Mouse (Mus musculus) adrenal gland, adult 8-10 months (tissue): ENCODE results near the gene Bcas3. TPM values are rescaled to one million over a fixed set of nuclear protein-coding genes. Genes with fewer than 3 reads are reported as not detected.
A peak's percentile ranks its signal among the peaks of the same experiment; 100 is the strongest.

Experiments used
- DNase-seq: peaks from one replicate; pipeline ENCODE4 v3.0.0; 2022
- total RNA-seq, 4 experiments: library from RNA; stranded (reverse); gene quantifications; 2 replicates each; pipeline ENCODE4 v1.2.4; 2022

Gene Bcas3
- total RNA-seq, 4 experiments from 2014 or later = 47.5 to 76.4 (median 53.4) TPM

- no peak for DNase-seq
Measured at GRCm38 (mm10) chr11:85621486-85621885, 268.5 kb downstream of the Bcas3 start.

GRCm38 (mm10) chr11:85621994-85622393 lies 269.0 kb downstream of the Bcas3 start:
- DNase-seq = no peak

- DNase-seq = no peak
Measured at GRCm38 (mm10) chr11:85625206-85625605, 272.2 kb downstream of the Bcas3 start.

DNA sequence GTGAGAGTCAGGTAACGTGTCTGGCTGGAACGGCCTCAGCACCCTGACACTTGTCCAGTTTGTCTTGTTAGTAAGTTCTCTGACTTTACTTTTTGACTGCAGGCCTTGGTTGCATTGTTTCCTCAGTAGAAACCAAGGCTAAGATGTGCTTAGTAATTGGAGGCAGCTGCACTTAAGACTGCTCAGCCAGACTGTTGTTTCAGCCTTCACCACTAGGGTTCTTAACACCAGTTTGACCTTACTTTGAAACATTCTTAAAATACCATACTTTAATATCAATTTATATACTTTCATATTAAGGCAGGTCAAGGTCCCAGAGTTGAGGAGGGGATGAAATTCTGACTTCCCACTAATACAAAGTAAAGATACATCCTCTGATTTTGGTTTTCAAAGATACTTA lies 273.9 kb downstream of the Bcas3 start:
- DNase-seq = no peak

- no peak for DNase-seq
Measured at GRCm38 (mm10) chr11:85627405-85627804, 274.4 kb downstream of the Bcas3 start.

GRCm38 (mm10) chr11:85628303-85629063 lies 275.5 kb downstream of the Bcas3 start:
- DNase-seq = no peak

DNA sequence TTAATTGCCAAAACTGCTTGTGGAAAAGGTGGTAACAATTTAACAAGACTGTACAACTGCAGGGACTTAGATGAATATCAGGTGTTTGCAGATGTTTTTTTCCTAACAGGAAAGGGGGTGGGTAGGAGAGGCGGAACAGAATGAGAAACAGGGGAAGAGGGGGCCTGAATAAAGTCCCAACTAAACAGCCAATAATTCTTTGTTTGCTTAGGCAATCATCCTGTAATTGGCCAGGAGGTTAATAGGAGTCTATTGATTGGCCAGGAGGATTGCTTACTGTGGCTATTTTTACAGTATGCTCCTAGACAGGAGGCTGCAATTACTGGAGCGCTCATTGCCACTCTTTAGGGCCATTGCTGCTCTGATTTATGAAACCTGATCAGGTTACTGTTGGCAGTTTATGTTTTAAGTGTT lies 279.6 kb downstream of the Bcas3 start:
- no peak for DNase-seq

DNA sequence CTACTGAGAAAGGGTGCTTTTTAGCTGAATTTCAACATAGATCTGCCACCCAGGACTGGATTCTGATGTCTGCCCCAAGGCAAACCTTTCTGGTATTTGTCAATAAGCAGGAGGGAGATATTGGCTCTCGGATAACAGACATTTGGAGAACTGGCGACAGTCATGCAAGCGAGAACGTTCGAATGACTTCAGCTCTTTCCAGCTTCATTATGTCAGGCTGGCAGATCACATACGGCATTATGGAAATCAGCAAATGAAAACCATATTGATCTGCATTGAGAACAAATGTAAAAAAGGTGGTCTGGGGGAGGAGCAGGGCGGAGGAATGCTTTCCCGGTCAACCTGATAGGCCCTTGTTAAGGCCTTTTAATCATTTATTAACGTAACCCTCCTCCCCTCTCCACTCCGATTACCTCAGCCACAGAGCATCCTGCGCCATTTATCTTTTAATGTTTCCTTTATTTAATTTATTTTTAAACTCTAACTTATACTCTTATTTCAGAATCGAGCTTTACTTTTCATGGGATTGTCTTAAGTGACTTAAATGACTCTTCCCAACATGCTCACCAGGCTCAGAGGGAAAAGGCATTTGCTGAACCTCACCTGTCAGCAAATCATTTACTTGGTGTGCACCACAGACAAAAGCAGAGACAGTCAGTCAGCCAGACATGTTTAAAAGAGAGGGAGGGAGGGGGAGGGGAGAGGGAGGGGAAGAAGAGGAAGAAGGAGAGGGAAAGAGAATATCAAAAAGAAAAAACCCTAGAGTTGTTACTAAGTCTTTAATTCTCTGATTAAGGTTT lies 285.9 kb downstream of the Bcas3 start:
- no peak for DNase-seq

- DNase-seq = peak; percentile 33
Measured at GRCm38 (mm10) chr11:85640659-85641058, 287.7 kb downstream of the Bcas3 start.

- DNase-seq = no peak
Measured at GRCm38 (mm10) chr11:85641486-85641885, 288.5 kb downstream of the Bcas3 start.

DNA sequence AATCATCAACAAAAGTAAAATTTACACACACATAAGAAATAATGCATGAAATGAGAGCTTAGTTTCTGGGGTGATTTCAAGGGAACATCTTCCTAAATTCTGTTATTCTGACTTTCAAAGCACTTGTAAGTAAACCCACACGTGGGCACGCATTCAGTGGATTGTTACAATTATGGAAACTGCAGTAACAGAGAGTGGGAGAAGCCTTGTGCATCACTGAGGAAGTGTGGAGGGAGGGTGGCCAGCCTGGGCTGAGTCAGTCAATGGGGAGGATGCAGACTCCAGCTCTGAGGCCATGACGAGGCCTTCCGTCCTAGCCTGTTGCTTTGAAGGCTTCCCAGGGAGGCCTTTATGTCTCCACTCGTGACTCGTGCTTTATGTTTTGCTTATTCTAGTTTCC lies 289.6 kb downstream of the Bcas3 start:
- DNase-seq = no peak

DNA sequence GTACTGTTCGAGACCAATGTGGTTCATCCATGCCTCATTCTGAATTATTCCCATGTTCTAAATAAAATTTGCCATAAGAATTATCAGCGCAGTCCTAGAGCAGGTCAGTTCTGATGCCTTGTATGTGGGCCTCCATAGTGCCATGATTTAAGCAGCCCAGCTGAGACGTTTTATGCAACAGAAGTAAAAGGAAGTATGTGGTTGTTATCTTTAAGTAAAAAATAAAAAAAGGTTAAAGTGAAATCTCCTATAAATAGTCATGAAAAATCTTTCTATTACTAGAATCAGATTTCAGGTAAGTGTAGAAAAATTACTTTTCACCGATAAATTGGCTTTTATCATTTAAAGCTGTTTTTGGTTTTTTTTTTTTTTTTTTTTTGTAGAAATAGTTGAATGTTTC lies 290.1 kb downstream of the Bcas3 start:
- no peak for DNase-seq

- no peak for DNase-seq
Measured at GRCm38 (mm10) chr11:85643479-85644000, 290.6 kb downstream of the Bcas3 start.

DNA sequence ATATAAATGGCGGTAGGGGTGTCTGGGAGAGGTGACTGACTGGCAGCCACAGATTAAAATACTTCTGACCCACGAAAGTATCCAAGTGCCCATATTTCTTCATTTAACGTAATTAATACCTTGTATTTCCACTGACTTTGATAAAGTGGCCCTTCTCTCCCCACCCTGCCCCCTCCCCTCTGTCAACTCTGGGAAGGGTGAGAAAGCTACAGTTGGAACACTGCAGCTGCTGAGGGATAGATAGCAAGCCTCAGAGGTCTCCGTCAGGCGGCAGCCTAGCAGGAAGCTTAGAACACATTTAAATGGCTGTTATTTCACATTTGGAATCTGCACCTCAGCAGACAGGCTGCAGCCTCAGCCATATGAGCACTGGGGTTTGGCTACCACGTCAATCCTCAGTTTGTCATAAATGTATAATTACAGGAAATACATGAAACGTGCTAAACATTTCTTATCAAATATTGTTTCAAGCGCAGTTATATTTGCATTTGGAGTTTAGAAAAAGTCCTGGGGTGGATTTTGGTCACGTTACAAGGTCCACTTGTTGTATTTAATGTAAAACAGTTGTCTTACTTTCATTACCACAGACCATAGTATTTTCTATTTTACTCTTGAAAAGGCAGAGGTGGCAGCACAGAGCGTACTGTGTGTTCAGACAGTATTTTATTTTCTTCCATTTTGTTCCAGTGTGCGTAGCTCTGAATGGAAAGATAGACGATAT lies 291.2 kb downstream of the Bcas3 start:
- DNase-seq = no peak

GRCm38 (mm10) chr11:85644748-85645060 lies 291.7 kb downstream of the Bcas3 start:
- no peak for DNase-seq

DNA sequence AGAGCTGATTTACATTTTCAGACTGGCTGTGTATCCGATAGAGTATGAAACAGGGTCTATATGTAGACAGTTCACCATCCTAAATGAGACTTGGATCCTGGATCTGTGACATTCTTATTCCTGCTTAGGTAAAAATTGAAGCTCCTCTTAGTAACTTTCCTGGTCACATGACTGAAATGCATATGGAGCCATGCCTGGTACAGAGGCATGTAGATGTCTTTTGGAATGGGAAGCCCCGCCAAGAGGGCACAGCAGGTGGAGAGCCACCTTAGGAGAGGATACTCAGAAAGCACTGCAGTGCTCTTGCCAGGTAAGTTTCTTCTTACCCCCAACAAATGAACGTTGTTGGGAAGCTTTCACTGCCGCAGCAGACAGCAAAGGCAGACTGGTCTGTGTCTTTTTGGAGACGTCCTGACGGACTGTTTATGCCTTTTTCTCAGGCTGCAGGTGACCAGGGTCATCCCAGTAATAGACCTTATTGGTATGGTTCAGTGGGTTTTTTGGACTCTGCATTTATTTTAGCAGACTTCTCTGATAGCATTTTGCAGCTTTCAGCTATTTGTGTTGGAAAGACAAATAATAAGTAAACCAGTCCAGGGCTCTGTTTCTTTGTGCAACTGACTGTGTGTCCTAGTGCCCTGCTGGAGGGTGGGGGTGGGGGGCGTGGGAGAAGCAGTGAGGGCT lies 292.3 kb downstream of the Bcas3 start:
- DNase-seq = no peak

DNA sequence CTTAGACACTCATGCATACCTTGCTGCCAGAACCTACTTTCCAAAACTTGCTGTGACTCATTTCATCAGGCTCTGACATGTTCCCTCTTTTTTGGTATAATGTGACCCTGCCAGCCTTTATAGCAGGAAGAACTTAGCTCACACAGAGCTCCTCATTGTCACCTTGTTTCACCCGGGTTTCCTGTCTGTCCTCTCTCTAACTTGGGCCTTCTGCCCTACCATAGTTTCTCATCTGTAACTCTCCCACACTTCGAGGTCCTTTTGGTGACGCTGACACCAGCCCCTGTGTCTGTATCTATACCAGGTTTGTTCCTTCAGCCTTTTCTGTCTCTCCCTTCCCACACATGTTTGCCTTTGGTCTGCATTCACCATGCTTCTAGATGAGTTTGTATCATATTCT lies 295.9 kb downstream of the Bcas3 start:
- no peak for DNase-seq

DNA sequence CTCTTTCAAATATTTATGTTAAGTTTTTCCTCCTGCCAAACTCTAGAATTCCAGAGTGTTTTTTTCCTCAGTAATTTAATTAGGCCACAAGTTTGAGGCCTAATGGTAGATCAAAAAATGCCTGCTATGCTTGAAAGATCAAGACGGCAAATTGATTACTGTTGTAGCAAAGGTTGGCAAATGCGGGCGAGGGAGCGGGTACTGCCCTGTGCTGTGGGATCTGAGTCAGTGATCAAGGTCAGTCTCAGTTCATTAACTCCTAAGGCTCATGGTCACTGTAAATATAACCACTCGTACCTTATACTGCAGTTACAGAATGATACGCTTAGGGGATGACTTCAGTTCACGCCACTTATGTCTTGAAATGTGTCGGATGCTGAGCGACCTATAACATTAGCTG lies 296.4 kb downstream of the Bcas3 start:
- DNase-seq = no peak

- no peak for DNase-seq
Measured at GRCm38 (mm10) chr11:85657471-85657870, 304.5 kb downstream of the Bcas3 start.

- no peak for DNase-seq
Measured at GRCm38 (mm10) chr11:85660304-85660703, 307.3 kb downstream of the Bcas3 start.

DNA sequence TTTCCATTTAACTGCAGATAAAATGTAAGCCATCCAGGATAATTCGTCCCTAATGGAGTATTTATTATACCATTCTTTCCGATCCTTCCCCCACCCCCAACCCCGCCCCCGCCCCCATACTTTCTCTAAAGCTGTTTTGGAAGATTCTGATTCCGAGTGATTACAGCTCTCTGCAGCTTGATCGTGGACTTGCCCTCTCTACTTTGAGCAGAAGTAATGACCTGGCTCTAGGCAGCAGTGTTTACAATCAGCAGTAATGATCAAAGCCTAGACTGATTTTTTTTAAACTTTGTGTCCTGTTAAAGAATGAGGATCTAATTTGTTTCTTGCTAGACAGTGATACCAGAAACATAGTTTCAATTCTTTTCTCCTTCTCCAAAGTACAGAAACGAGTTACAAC lies 314.2 kb downstream of the Bcas3 start:
- no peak for DNase-seq

DNA sequence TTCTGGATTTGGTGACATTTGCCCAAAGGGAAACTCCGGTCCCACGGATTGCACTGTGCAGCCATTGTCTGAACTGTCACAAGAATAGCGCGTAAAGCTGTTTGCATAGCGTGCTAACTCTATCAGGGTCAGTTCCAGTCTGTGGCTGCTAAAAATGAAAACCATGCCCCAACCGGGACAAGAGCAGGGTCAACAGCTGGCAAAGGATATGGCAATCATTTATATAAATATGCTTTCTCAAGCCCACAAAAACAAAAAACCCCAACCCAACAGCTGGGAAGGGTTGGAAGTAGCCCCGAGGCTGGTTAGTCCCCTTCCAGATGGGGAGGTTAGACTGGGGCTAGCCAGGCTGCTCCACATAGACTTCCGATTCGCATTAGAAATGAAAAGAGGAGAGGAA lies 314.8 kb downstream of the Bcas3 start:
- no peak for DNase-seq
